Mouse (Mus musculus) spleen, embryonic (tissue): ENCODE data around the gene Scd4.

Source experiments
- CTCF ChIA-PET: fragments of 350-600 bp; sonication (Branson Sonifier 250); formaldehyde crosslinking; loops from one replicate; lab custom pipeline; 2022; lab: Charles Lee

Scd4 gene

DNA sequence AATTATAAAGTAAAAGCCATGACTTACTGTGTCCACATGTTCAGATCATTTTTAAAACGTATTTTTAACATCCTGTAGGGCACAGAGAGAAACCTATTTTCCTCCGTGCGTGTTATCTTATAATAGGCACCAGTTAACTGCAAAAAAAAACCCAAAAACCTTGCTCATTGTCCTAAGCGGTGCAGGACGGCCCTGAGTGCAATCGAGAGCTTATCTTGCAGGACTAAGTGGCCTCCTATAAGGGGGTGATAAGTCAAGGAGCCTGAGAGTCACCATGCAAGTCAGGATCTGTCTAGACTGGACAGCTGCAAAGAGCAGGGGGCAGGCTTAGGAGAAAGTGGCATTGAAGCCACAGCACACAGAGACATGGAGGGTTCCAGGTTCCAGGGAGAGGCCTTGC, 33.0 kb upstream of the Scd4 start:
- CTCF ChIA-PET = no interaction called here

DNA sequence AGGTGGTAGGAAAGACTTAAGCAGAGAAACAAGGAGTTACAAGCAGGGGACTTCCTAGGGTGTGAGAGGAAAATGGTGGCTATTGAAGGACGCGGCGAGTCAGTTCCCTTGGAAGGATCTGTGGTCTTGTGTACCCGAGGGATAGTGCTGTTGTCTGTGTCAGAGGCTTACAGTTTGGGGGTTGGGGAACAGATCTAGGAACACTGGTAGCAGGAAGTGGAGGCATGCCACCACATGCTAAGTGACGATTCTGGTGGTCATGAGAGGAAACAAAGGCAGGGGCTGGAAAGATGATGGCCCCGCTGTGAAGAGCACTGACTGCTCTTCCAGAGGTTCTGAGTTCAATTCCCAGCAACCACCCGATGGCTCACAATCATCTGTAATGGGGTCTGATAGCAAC, 32.4 kb upstream of the Scd4 start:
- CTCF ChIA-PET = no interaction called here

DNA sequence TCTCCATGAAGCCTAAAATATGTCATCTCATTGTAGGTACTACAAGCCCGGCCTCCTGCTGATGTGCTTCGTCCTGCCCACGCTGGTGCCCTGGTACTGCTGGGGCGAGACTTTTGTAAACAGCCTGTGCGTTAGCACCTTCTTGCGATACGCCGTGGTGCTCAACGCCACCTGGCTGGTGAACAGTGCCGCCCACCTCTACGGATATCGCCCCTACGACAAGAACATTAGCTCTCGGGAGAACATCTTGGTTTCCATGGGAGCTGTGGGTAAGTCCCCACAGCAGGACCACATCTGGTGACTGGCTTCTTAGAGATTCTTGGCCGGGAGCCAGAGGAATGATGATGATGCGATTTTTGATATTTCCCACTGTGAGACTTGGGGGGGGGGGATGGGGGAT, 31.7 kb upstream of the Scd4 start:
- CTCF ChIA-PET = no interaction called here

DNA sequence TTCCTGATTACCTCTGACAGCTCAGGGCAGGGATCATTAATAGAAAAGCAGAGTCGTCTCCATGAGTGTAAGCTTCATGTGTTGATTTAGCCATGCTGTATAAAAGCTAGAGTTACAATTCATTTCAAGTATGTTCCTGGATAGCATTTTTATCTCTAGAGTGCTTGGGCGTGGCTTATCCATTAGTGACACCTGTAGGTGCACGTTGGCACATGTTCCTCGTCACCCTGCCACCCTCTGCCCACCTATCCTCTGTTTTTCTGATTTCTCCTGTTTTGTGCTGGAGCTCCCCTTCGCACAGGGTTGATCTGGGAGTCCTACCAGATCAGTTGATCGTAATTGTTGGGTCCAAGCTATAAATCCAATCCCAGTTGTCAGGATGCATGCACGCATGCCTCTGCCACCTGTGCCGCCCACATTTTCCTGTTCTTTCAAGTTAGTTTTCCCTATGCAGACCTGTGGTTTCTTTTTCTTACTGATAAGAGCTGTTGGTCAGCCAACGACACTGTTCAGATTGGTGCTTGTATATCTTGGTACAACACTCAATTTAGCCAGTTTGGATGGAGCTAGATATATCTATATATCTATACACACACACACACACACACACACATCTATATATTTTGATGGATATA, 31.1 kb upstream of the Scd4 start:
- CTCF ChIA-PET = interaction anchor here (0.7 kb wide), 1 partner anchor 56 kb away, joined by 4 read pairs; no protein-coding TSS in a partner anchor

DNA sequence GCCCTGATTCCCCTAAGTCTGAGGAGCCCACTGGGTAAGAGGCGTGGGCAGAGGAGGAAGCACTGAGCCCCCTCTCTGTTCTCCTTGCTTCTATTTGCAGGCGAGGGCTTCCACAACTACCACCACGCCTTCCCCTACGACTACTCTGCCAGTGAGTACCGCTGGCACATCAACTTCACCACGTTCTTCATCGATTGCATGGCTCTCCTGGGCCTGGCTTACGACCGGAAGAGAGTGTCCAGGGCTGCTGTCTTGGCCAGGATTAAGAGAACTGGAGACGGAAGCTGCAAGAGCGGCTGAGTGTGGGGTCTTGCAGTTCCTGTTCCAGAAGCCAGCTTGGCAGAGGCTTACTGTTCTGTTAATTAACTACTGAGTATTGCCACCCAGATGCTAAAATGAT, 30.0 kb upstream of the Scd4 start:
- CTCF ChIA-PET = no interaction called here

DNA sequence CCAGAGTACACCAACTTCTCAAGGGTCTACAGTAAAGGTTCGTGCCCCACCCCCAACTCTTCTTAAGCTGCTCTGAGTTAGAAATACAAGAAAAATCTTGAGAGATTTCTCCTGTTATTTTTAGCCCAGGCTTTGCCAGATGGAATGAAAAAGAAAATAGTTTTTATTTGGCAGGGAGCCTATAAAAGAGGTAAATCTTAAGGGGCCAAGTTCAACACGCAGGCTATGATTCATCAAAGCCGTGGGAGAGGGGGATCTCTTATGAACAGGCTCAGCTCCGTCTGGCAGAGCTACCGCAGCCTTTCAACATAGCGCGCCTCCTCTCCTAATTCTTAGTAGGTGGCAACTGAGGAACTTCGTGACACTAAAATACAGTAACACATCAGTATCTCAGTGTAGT, 29.4 kb upstream of the Scd4 start:
- CTCF ChIA-PET = interaction anchor here (0.6 kb wide), 1 partner anchor 64 kb away, joined by 4 read pairs; no protein-coding TSS in a partner anchor

DNA sequence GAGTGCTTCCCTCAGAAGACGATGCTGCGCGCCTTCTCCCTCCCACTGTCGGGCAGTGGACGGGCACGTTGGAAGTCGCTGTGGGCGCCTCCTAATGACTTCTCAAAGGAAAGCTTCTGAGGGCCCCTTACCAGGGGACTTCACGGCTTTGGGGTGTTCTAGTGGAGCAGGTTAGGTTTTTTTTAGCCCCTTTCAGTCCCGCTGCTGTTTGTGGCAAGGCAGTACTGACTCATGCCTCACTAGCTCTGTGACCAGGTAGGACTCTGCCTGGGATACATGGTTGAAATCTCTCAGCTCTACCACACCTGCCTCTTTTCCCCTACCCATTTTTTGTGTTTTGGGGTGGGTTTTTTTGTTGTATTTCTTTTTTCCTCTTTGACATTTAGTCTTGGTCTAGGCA, 28.5 kb upstream of the Scd4 start:
- CTCF ChIA-PET = no interaction called here

DNA sequence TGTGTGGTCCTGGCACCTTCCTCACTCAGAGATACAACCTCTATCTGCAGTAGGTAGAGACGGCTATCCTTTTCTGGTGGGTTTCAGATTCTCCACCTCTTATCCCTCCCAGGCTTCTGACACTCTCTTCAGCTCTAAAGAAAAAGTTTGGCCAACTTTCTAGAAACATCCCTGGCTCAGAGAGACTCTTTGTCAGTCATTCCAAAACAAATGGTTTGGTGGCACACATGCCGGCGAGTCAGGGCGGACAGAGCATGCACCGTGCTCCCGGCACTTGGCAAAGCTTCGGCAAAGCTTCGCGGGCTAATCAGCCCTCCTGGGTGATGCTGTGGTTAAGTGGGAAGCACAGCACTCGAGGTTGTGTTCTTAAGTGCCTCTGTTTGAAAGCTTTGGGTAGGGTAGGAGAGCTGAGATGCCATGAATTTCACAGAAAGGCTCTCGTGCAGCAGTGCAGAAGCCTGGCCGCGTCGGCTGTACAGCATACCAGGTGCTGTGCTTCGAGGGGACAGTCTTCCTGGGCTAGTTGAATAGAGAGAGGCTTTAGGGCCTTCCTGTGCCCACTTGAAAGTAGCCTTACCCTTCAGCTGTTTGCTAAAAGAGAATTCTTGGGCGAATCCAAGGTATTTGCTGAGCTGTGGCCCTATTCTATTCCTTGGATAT, 27.9 kb upstream of the Scd4 start:
- CTCF ChIA-PET = no interaction called here

DNA sequence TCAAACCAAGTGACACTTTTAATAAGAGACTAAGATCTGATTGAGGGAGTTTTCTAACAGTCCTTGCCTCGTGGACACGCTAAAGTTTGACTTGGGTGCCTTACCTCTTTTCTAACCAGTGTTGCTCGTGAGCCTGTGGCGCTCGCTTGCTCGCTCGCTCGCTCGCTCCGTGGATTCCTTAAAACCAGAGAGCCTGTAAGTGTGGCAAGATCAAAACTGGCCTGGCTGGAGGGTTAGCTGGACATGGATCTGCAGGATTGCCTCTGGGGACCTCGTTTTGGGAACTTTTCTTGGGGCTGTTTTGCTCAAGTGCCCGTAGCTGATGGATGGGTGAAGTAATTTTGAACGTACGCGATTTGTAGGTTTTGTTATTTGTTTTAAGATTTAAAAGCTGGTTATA, 27.2 kb upstream of the Scd4 start:
- CTCF ChIA-PET = no interaction called here

DNA sequence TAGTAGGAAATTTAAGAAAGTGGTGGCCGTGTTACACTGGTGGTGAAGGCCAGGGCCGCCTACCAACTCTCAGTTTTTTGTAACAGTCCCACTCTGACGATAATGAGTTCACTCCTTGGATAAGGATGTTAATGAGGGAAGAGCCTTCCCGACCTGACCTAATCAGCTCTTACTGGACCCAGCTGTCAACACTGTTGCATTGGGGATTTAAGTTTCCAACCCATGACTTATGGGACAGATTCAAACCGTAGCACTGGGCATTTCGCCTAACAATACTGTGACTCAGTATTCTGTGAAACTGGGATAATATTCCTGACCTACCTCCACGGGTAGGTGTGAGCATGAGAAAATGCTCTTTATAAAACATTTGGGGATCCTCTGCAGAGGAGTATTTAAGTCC, 26.7 kb upstream of the Scd4 start:
- CTCF ChIA-PET = no interaction called here

DNA sequence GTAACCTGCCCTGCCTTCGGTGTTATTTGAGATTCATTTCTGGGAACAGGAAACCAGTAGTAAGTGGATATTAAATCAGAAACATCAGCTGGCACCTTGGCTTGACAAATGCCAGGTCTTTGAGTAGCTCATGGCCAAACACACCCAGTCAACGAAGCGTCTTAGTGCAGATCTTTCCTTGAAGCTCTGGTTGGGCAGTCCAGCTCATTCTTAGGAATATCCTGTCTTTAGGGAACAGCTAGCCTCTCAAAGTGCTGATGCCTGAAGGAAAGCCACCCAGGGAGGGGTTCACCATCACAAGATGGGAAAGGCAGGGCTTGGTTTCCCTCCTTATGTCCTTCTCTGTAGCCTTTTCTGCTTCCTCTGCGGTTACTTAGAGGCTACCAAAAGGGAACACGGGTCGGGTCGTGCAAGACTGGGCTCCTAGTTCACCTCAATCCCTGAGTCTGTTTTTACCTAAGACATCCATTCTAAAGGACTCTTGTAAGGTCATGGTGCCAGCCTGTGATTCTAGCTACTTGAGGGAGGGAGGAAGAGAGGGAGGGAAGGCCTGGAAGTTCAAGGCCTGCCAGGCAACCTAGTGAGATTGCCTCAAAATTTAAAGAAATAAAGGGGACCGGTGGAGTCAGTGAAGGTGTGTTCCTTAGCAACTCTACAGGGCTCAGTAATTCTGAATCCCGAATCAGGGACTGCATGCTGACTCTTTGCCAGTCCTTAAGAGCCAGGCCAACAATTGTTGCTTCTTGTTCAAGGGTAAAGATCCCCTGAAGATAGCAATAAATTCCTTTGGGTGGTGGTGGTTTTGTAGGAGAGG, 25.6 kb upstream of the Scd4 start:
- CTCF ChIA-PET = no interaction called here

DNA sequence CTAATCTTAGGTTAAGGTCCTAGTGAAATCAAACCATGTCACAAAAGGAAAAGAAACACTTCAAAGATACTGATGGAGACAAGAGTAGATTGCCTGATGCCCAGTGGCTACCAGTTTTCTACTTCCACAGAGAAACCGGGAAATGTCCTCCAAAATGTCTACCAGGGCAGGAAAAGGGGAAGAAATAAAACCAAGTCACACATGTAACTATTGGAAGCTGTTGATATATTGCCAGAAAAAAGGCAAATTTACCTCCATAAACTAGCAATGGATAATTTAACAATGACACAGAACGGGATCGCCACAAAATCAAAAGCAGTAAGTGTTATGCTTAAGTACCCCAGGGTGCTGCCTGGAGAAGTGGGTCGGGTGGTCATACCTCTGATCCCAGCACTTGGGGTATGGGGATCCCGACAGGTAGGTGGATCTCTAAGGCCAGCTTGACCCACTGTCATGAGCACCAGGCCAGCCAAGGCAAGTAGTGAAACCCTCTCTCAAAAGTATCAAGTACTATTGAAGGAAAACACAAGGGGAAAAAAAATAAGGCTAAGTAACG, 24.9 kb upstream of the Scd4 start:
- CTCF ChIA-PET = no interaction called here

DNA sequence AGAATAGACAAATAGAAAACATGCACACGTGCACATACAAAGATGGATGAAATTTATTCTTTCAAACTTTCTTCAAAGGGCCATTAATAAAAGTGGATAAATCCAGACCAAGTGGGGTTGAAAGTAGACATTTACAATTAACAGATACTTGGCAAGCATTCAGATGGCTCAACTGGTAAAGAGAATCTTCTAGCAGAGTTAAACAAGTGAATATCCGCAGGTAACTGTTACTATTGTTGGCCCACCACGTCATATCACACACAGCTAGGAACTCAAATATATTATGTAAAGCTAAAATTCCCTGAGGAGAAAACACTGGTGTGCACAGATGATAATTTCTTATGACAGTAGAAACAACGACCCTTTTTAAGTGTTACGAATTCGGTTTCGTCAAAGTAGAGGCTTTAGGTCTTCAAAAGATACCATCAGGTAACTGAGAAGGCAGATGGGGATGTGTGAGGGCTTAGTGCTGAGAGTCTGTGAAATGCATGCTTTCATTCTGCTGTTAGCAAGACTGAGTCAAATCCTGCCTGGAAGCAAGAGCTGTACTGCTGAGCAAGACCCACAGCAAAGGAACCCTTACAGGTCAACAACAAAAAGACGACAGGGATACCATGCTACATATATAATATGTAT, 24.2 kb upstream of the Scd4 start:
- CTCF ChIA-PET = no interaction called here

DNA sequence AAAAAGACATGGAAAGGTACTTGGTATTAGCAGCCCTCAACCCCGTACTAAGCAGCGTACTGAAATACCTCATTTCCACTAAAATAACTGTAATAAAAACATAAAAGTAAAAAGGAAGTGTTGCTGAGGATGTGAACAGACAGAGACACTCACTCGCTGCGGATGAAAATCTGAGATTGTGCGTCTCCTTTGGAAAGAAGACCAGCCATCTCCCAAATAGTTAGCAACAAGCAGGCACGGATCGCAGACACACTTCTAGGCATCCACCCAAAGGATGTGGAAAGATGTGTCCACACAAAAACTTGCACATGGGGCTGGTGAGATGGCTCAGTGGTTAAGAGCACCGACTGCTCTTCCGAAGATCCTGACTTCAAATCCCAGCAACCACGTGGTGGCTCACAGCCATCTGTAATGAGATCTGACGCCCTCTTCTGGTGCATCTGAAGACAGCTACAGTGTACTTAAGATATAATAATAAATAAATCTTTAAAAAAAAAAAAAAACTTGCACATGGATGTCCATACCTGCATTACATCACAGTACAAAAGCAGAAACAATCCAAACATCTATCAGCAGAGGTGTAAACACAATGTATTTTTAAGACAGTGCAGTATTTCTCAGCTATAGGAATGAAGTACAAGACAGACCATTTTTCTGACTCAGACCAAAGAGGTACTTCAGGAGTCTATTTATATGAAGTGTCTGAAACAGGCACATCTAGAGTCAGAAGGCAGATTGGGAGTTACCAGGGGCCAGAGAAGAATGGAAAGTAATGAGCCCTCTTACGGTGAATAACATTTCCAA, 23.3 kb upstream of the Scd4 start:
- CTCF ChIA-PET = interaction anchor here (0.7 kb wide), 1 partner anchor 146 kb away, joined by 3 read pairs; no protein-coding TSS in a partner anchor

DNA sequence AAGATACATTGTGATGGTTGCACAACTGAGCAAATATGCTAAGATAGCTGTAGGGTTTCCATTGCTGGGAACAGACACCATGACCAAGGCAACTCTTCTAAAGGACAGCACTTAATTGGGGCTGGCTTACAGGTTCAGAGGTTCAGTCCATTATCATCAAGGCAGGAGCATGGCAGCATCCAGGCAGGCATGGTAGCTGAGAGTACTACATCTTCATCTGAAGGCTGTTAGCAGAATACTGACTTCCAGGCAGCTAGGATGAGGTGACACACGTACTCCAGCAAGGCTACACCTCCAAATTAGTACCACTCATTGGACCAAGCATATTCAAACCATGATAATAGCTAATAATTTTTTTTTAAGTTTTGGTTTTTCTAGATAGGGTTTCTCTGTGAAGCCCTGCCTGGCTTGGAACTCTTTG, 22.7 kb upstream of the Scd4 start:
- CTCF ChIA-PET = interaction anchor here (0.7 kb wide), 1 partner anchor 147 kb away, joined by 3 read pairs; no protein-coding TSS in a partner anchor

DNA sequence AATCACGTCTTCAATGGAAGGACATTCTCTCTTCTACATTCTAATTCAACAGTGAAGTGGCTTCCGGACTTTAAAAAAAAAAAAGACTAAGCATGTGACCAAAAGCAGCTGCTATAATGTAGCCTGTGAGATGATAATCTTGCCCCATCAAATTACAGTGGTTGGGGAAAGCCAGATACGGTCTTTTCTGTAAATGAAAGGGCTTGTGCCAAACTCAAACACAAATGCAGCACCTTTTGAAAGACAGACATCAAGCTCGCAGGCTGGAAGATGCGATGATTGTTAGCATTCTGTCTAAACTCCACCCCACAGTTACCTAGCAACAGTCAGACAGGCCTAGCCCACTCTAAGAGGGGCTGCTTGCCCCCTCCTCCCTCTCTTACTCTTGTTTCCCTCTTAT, 22.1 kb upstream of the Scd4 start:
- CTCF ChIA-PET = interaction anchor here (0.6 kb wide), 1 partner anchor 51 kb away, joined by 5 read pairs; no protein-coding TSS in a partner anchor

DNA sequence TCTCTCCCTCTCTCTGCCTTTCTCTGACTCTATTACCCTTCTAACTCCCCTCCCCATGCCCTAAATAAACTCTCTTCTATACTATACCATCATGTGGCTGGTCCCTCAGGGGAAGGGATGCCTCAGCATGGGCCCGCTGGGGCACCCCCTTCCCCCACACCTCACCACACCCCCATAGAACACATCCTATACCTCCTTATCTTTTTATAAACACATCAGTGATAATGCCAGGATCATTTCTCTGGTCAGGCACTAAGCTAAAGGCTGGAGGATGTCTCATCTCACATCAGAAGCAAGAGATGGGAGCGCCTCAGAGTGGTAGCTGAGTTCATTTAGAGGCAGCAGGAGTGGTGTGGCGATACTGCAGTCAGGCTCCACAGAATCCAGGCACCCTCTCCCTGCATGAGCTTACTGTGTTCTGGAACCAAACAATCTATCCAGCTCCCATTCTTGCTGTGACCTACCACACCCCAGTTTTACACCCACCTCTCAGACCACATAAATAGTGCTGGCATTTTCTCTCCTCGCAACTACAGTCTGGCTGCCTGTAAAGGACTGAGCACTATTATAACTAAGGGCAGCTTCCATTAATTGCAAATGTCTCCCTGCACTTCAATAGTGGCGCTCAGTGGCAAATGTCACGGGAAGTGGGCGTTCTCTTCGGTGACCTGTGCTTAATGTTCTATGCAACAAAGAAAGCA, 21.4 kb upstream of the Scd4 start:
- CTCF ChIA-PET = interaction anchor here (0.6 kb wide), 1 partner anchor 52 kb away, joined by 5 read pairs; no protein-coding TSS in a partner anchor

DNA sequence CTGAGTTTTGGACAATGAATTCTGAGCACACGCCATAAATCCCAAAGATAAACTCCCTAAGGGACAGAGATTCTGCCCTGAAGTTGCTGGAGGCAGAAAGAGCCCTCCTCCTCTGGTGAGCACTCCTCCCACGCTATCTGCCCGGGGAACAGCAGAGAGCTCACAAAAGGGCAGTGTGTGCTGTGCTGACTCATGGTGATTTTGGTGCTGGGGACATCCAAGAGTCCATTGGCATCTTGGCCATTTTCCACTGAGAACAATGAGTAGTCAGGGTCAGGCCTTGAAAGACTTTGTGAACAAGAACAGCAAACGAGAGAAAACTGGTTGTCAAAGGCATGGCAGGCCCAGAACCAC, 20.9 kb upstream of the Scd4 start:
- CTCF ChIA-PET = no interaction called here

DNA sequence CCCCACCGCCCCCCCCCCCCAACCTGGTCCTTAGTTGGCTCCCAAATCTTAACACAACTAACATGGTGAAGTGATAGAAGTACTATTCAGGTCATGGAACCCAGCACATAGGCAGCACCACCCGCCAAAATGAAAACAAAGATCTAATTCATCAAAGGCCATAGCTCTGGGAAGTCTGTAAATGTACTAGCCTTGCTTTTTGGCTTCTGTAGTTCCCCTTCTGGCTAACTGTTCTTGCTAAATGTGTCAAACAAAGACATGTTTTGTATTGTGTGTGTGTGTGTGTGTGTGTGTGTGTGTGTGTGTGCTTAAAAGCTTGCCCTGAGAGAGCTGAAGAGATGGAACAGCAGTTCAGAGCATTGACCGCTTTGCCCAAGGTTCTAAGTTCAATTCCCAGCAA, 19.8 kb upstream of the Scd4 start:
- CTCF ChIA-PET = interaction anchor here (0.7 kb wide), 1 partner anchor 216 kb away, joined by 8 read pairs; no protein-coding TSS in a partner anchor

DNA sequence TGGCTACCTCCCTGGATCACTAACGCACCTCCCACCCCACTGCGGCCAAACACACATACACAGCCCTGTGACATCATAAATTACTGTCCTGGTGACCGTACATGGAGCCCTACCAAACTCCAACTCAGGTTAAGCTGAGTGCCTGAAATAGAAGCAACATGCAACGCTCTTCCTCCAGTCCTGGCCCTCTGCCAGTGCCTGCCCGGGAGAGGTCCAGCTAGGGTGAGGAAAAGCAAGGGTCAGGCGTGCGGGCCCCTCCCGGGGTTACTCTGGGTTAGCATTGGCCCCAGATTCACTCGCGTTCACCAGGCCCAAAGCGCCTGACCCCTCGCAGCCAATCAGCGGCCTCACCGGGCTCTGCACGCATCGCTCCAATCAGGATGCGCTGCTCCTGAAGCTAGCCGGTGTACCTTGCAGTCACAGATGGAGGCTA, 18.5 kb upstream of the Scd4 start:
- CTCF ChIA-PET = interaction anchor here (0.7 kb wide), 2 partner anchors 18 to 281 kb away, joined by 4 to 10 read pairs; no protein-coding TSS in a partner anchor
